Mouse (Mus musculus) myocyte (in vitro differentiated cells): ENCODE results near the gene Myo10. TPM values are rescaled to one million over a fixed set of nuclear protein-coding genes. Genes with fewer than 3 reads are reported as not detected.

Experiments
- H3K27me3 ChIP-seq: one replicate; pipeline ENCODE4 v1.6.1; 2011; ENCODE audit not compliant: control insufficient read depth, insufficient read depth, insufficient read length
- H3K36me3 ChIP-seq: one replicate; pipeline ENCODE4 v1.6.1; 2011; ENCODE audit not compliant: control insufficient read depth, insufficient read depth
- H3K4me2 ChIP-seq: one replicate; pipeline ENCODE4 v1.6.1; 2011; ENCODE audit warnings: low read depth, control low read depth
- H3K4me3 ChIP-seq: one replicate; pipeline ENCODE4 v1.5.1; 2011; ENCODE audit warnings: mild to moderate bottlenecking, control low read depth, moderate library complexity
- H3K79me2 ChIP-seq: one replicate; pipeline ENCODE4 v1.6.1; 2011; ENCODE audit not compliant: control insufficient read depth, insufficient read depth
- H3ac ChIP-seq: one replicate; pipeline ENCODE4 v1.6.1; 2011; ENCODE audit not compliant: control insufficient read depth, insufficient read length
- CEBPB ChIP-seq: IDR thresholded peaks from 2 replicates; pipeline ENCODE4 v1.6.1; 2011; ENCODE audit warnings: mild to moderate bottlenecking, moderate library complexity; ENCODE audit not compliant: poor library complexity, insufficient read depth, severe bottlenecking
- E2F4 ChIP-seq: IDR thresholded peaks from one replicate; pipeline ENCODE4 v1.6.1; 2011; ENCODE audit warnings: mild to moderate bottlenecking, control low read depth, moderate library complexity; ENCODE audit not compliant: insufficient read depth
- MAX ChIP-seq: IDR thresholded peaks from one replicate; pipeline ENCODE4 v1.6.1; 2011; ENCODE audit warnings: low read depth, mild to moderate bottlenecking, control low read depth
- MYOD1 ChIP-seq, 3 experiments: IDR thresholded peaks; one replicate each; pipeline ENCODE4 v1.6.1; 2011; ENCODE audit warnings: control low read depth in 2 of 3, low read depth in 2 of 3, mild to moderate bottlenecking in 2 of 3, moderate library complexity in 1 of 3; ENCODE audit not compliant: insufficient read length in 2 of 3, control insufficient read depth in 1 of 3
- MYOG ChIP-seq, 3 experiments: IDR thresholded peaks; one replicate each; pipeline ENCODE4 v1.6.1; 2011; ENCODE audit warnings: control low read depth in 2 of 3, low read depth in 2 of 3, mild to moderate bottlenecking in 2 of 3; ENCODE audit not compliant: insufficient read length in 2 of 3, control insufficient read depth in 1 of 3, insufficient read depth in 1 of 3
- POLR2A ChIP-seq: IDR thresholded peaks from one replicate; pipeline ENCODE4 v1.6.1; 2011; ENCODE audit warnings: low read depth, mild to moderate bottlenecking, control low read depth, moderate library complexity; ENCODE audit not compliant: insufficient read length
- POLR2AphosphoS2 ChIP-seq: IDR thresholded peaks from one replicate; pipeline ENCODE4 v1.6.1; 2011; ENCODE audit warnings: low read depth, control low read depth; ENCODE audit not compliant: insufficient read length
- REST ChIP-seq: IDR thresholded peaks from one replicate; pipeline ENCODE4 v1.6.1; 2011; ENCODE audit warnings: mild to moderate bottlenecking, control low read depth, moderate library complexity; ENCODE audit not compliant: insufficient read depth, insufficient read length
- SRF ChIP-seq: IDR thresholded peaks from one replicate; pipeline ENCODE4 v1.6.1; 2011; ENCODE audit warnings: low read depth; ENCODE audit not compliant: control insufficient read depth, insufficient read length
- TCF12 ChIP-seq: IDR thresholded peaks from one replicate; pipeline ENCODE4 v1.6.1; 2011; ENCODE audit warnings: mild to moderate bottlenecking, control low read depth; ENCODE audit not compliant: poor library complexity, insufficient read depth, severe bottlenecking
- TCF3 ChIP-seq: IDR thresholded peaks from one replicate; pipeline ENCODE4 v1.6.1; 2011; ENCODE audit warnings: low read depth, control low read depth; ENCODE audit not compliant: insufficient read length
- USF1 ChIP-seq: IDR thresholded peaks from one replicate; pipeline ENCODE4 v1.6.1; 2011; ENCODE audit warnings: low read depth, mild to moderate bottlenecking, control low read depth, moderate library complexity
- polyA plus RNA-seq: library from polyadenylated mRNA; unstranded; fragments of >200 nt; fragmentation: generic; extraction: Trizol; gene quantifications from one replicate; pipeline ENCODE4 v1.2.1, GENCODE M21; 2012; ENCODE audit warnings: missing spikeins

The Myo10 gene
- polyA plus RNA-seq, 1 experiment: 71.4 TPM

DNA sequence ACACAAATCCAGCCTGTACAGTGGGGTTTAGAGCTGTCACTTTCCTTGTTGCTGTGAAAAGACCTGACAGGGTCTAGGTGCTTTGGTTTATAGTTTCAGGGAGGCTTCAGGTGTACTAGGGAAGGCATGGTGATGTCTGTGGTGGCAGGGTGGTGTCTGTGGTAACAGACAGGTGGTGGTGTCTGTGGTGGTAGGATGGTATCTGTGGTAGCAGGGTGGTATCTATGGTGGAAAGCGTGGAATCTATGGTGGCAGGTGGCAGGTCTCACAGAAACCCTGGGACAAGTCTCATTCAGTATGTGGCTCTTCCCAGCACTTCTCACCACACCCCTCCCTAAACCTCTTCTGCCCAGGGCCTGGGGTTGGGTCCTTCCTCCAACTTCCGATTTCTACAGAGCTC lies 212.0 kb downstream of the Myo10 start:
- Histone ChIP-seq H3K79me2 (no peaks in the 10 kb centered on the region), H3ac (no peak overlapping the region), H3K4me2 (no peak overlapping the region), H3K4me3 (no peak overlapping the region), H3K27me3 (no peaks in the 10 kb centered on the region), H3K36me3 (no peaks in the 10 kb centered on the region)
- TF ChIP-seq TCF12: no peak
- TF ChIP-seq USF1: no peak
- no peak for TF ChIP-seq CEBPB
- TF ChIP-seq MAX: no peak
- TF ChIP-seq POLR2AphosphoS2: no peak
- TF ChIP-seq E2F4: no peak
- TF ChIP-seq MYOD1 (IDR thresholded peaks at IDR 0.05; ENCODE audit: control insufficient read depth in 1 of 3, insufficient read length in 2 of 3, low read depth in 2 of 3): peak in 1 of 3 experiments; percentile 64
- no peak for TF ChIP-seq TCF3
- no peak for TF ChIP-seq POLR2A
- peak in 1 of 3 experiments; percentile 68 for TF ChIP-seq MYOG (IDR thresholded peaks at IDR 0.05; ENCODE audit: control insufficient read depth in 1 of 3, insufficient read depth in 1 of 3, insufficient read length in 2 of 3, low read depth in 2 of 3)
- TF ChIP-seq REST: no peak
- no peak for TF ChIP-seq SRF

DNA sequence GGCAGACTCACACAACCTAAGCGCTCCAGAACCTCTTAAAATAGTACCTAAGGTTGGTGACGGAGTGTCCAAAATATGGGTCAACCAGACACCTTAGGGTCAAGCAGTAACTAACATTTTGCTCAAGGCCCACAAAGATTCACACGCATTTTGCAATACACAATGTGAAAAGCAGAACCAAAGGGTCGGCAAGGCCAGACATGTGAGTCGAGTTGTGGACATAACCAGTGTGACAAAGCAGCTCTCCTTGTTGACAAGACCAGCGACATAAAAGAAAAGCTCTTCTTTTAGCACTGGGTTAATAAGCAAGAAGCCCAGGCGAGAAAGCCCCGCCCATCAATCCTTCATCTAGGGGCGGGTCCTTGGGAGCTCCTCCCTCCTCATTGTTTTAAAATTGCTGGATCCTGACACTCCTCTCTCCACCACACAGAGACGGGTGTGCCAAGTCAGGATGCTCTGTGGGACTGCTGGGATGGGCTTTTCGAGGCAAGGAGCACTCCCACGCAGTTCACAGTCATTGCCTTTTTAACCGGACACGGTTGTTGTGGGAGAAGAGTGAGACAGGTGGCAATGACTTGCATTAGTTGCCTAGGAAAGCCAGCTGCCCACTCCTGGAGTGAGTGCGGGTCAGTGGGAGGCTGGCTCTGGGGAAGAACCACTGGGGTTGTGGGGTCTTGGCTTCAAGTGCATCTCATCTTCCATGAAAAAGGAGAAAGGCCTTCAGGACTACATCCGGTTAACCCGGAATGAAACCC lies 212.8 kb downstream of the Myo10 start:
- no peak for TF ChIP-seq E2F4
- peak in 1 of 3 experiments; percentile 80 for TF ChIP-seq MYOG (IDR thresholded peaks at IDR 0.05; ENCODE audit: control insufficient read depth in 1 of 3, insufficient read depth in 1 of 3, insufficient read length in 2 of 3, low read depth in 2 of 3)
- no peak for TF ChIP-seq MAX
- TF ChIP-seq USF1: no peak
- TF ChIP-seq POLR2AphosphoS2: no peak
- peak in 2 of 3 experiments; percentile 63 to 94 for TF ChIP-seq MYOD1 (IDR thresholded peaks at IDR 0.05; ENCODE audit: control insufficient read depth in 1 of 3, insufficient read length in 2 of 3, low read depth in 2 of 3)

DNA sequence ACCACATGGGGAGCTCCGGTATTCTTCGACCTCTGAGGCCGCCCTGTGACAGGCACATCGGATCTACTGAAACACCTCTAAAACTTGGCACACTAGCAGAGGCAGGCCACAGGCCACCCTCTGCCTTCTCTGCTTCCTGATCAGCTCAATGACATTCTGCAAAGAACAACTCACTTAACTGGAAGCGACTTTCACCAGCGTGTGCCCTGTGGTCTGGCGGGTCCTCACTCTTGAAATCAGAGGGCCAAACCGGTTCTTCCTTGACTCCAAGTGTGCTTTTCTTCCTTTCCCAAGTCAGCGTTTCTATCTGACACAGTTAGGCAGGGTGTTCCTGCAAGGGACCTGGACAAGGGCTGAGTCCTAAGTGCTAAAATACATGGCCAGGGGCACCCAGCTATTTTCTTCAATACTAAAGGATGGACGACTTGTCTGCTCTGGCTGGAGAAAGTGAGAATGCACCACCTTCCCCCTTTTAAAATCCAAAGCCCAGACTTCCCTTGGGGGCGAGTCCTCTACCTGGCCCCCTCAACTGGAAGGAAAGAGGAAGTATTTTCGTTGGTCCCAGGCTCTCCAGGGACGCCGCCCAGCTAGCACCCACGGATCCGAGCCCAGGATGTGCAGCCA lies 220.2 kb downstream of the Myo10 start:
- H3K36me3 ChIP-seq: no peaks in the 10 kb centered on the region
- peak overlapping the region; percentile 82 for H3K4me2 ChIP-seq
- TF ChIP-seq CEBPB: no peak
- no peak for TF ChIP-seq SRF
- TF ChIP-seq POLR2AphosphoS2: no peak
- H3K79me2 ChIP-seq: peaks cover 40% of the 10 kb centered on the region
- H3ac ChIP-seq: peak overlapping the region; percentile 61
- peak overlapping the region; percentile 39 for H3K4me3 ChIP-seq
- H3K27me3 ChIP-seq: no peaks in the 10 kb centered on the region

More for the DNA sequence above, 212.8 kb downstream of the Myo10 start:
- no peak overlapping the region for H3K4me2 ChIP-seq
- no peak overlapping the region for H3K4me3 ChIP-seq
- H3ac ChIP-seq: no peak overlapping the region
- H3K79me2 ChIP-seq: no peaks in the 10 kb centered on the region
- H3K36me3 ChIP-seq: no peaks in the 10 kb centered on the region
- H3K27me3 ChIP-seq: no peaks in the 10 kb centered on the region

DNA sequence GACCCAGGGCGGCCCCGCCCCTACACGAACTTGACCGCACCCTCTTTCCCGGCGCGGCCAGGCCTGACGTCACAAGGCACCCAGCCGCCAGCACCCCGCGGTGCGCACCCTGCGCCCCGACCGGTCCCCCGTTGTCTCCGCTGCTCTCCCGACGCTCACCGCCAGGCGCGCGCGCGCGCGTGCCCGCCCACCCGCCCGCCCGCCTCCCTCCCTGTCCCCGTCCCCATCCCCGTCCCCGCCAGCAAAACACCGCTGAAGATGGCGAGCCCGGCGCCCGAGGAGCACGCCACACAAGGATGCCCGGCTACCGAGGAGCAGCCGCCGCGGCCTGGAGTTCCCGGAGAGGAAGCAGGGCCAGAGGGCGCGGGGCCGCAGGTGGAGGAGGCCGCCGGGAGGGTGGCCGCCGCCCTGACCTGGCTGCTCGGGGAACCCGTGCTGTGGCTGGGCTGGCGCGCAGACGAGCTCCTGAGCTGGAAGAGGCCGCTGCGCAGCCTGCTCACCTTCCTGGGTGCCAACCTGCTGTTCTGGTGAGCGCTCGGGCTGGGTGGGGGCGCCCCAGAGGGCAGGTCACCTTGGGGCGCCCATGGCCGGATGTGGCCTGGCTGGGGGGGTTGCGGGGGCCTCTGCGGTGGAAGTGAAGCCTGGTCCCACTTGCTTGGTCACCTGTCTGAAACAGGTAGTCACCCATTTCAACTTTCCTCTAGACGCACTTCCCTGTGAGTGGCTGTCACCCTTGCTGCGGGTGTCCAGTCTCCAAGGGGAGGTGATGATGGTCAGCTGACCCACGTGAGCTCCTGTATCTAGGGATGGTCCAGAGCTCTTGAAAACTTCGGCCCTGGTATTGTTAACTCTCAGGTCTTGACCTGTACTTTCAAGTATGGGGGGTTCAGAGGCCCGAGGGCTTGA lies 221.0 kb downstream of the Myo10 start, which contains the start of gene Retreg1:
TSS of gene Retreg1 (plus strand) at position 95 of the 906 bp plus-strand sequence.
- Histone ChIP-seq H3K27me3 (no peaks in the 10 kb centered on the region), H3K79me2 (peaks cover 40% of the 10 kb centered on the region), H3K4me3 (peak within 1 kb of the TSS; percentile 39), H3K4me2 (peak within 1 kb of the TSS; percentile 85), H3ac (peak within 1 kb of the TSS; percentile 61), H3K36me3 (no peaks in the 10 kb centered on the region)
- TF ChIP-seq POLR2AphosphoS2 (peak; percentile 92), POLR2A (peak; percentile 85), SRF (no peak), USF1 (peak; percentile 64), REST (no peak), MAX (no peak), MYOD1 (IDR thresholded peaks at IDR 0.05; ENCODE audit: control insufficient read depth in 1 of 3, insufficient read length in 2 of 3, low read depth in 2 of 3) (peak in 1 of 3 experiments; percentile 62), TCF3 (peak; percentile 6), MYOG (IDR thresholded peaks at IDR 0.05; ENCODE audit: control insufficient read depth in 1 of 3, insufficient read depth in 1 of 3, insufficient read length in 2 of 3, low read depth in 2 of 3) (peak in 2 of 3 experiments; percentile 11 to 44), TCF12 (no peak)
